Mouse (Mus musculus) ES-Bruce4 (cell line): ENCODE measurements around the gene C8a.

Experiments
- CTCF ChIP-seq: IDR thresholded peaks from one replicate; pipeline ENCODE4 v1.8.1; 2011; ENCODE audit warnings: low read depth, low read length
- EP300 ChIP-seq: IDR thresholded peaks from 2 replicates; pipeline ENCODE4 v1.6.1; 2011; ENCODE audit warnings: low read depth, low read length; ENCODE audit not compliant: insufficient read depth
- POLR2A ChIP-seq: IDR thresholded peaks from one replicate; pipeline ENCODE4 v1.8.1; 2011; ENCODE audit warnings: low read length; ENCODE audit not compliant: insufficient read depth

DNA sequence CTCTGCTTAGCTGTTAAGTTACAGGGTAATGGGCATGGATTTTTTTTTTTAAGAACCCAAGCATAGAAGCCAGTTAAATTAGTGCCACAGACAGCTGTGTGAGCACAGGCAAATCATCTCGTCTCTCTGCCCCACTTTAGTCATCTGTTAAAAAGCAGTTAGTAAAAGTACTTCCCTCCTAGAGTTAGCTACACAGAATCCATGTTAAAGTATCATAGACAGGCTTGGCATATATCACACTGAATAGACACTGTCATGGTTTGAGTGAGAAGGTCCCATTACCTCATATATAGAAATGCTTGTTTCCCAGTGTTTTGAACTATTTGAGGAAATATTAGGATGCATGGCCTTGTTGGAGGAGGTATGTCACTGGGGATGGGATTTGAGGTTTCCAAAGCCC is 19.2 kb downstream of the C8a start, which contains the start of gene Gm17662:
- TF ChIP-seq EP300 (no peak), CTCF (no peak), POLR2A (no peak)
